Mouse (Mus musculus) bone marrow macrophage, adult 2 months (primary cell): ENCODE data around the gene Angptl7.

Source experiments
- CTCF ChIP-seq: IDR thresholded peaks from 2 replicates; pipeline ENCODE4 v1.5.1; 2012; ENCODE audit warnings: low read depth, mild to moderate bottlenecking, low read length, moderate library complexity
- POLR2A ChIP-seq: IDR thresholded peaks from 2 replicates; pipeline ENCODE4 v1.6.1; 2012; ENCODE audit warnings: mild to moderate bottlenecking, low read depth, low read length, borderline replicate concordance

GRCm38 (mm10) chr4:148500410-148500867, at the start of gene Angptl7:
- TF ChIP-seq CTCF (no peak), POLR2A (no peak)
